Mouse (Mus musculus): ENCODE results near the gene Slc4a2.
A peak's percentile ranks its signal among the peaks of the same experiment; 100 is the strongest.
"Not testable (repeated sequence)": the region's sequence is repeated elsewhere in the genome, so short reads cannot be mapped to it uniquely, and the experiment has no call there.

The Slc4a2 gene

GRCm38 (mm10) chr5:24394165-24394894 is 29.3 kb upstream of the Slc4a2 start:
- peak; percentile 90 to 93 for DNase-seq (ENCODE audit: low spot score in 2 of 2)

GRCm38 (mm10) chr5:24396254-24396653 is 27.4 kb upstream of the Slc4a2 start:
- DNase-seq (ENCODE audit: low spot score in 2 of 2): not testable (repeated sequence)

GRCm38 (mm10) chr5:24399686-24400085 is 24.0 kb upstream of the Slc4a2 start:
- DNase-seq (ENCODE audit: low spot score in 2 of 2): no peak

- no peak for DNase-seq (ENCODE audit: low spot score in 2 of 2)
Measured at GRCm38 (mm10) chr5:24400362-24400761, 23.3 kb upstream of the Slc4a2 start.

GRCm38 (mm10) chr5:24400911-24401605 is 22.6 kb upstream of the Slc4a2 start:
- DNase-seq (ENCODE audit: low spot score in 2 of 2): no peak

GRCm38 (mm10) chr5:24401969-24402368 is 21.7 kb upstream of the Slc4a2 start:
- DNase-seq (ENCODE audit: low spot score in 2 of 2): no peak

GRCm38 (mm10) chr5:24404594-24405360 is 18.9 kb upstream of the Slc4a2 start:
- no peak for DNase-seq (ENCODE audit: low spot score in 2 of 2)

- no peak for DNase-seq (ENCODE audit: low spot score in 2 of 2)
Measured at GRCm38 (mm10) chr5:24405389-24405876, 18.2 kb upstream of the Slc4a2 start.

GRCm38 (mm10) chr5:24408651-24409050 is 15.0 kb upstream of the Slc4a2 start:
- no peak for DNase-seq (ENCODE audit: low spot score in 2 of 2)

- DNase-seq (ENCODE audit: low spot score in 2 of 2): no peak
Measured at GRCm38 (mm10) chr5:24409466-24409865, 14.2 kb upstream of the Slc4a2 start.

GRCm38 (mm10) chr5:24412063-24412462 is 11.6 kb upstream of the Slc4a2 start:
- DNase-seq (ENCODE audit: low spot score in 2 of 2): no peak

- no peak for DNase-seq (ENCODE audit: low spot score in 2 of 2)
Measured at GRCm38 (mm10) chr5:24413042-24413693, 10.5 kb upstream of the Slc4a2 start, which contains the start of gene Asic3. TSS of gene Asic3 (plus strand) at chr5:24413392.

GRCm38 (mm10) chr5:24413938-24414337 is 9.7 kb upstream of the Slc4a2 start:
- DNase-seq (ENCODE audit: low spot score in 2 of 2): no peak

GRCm38 (mm10) chr5:24416222-24416736 is 7.4 kb upstream of the Slc4a2 start:
- peak; percentile 60 to 81 for DNase-seq (ENCODE audit: low spot score in 2 of 2)

- no peak for DNase-seq (ENCODE audit: low spot score in 2 of 2)
Measured at GRCm38 (mm10) chr5:24417587-24417986, 6.0 kb upstream of the Slc4a2 start.

GRCm38 (mm10) chr5:24420381-24420780 is 3.3 kb upstream of the Slc4a2 start:
- no peak for DNase-seq (ENCODE audit: low spot score in 2 of 2)

GRCm38 (mm10) chr5:24424004-24424781 is 556 bp downstream of the Slc4a2 start:
- peak; percentile 44 to 76 for DNase-seq (ENCODE audit: low spot score in 2 of 2)

- peak; percentile 80 to 90 for DNase-seq (ENCODE audit: low spot score in 2 of 2)
Measured at GRCm38 (mm10) chr5:24424861-24425411, 1.3 kb downstream of the Slc4a2 start.

GRCm38 (mm10) chr5:24425421-24426036 is 1.9 kb downstream of the Slc4a2 start:
- peak; percentile 54 to 81 for DNase-seq (ENCODE audit: low spot score in 2 of 2)

GRCm38 (mm10) chr5:24426037-24426432 is 2.4 kb downstream of the Slc4a2 start:
- no peak for DNase-seq (ENCODE audit: low spot score in 2 of 2)
